Mouse (Mus musculus): Measurements from ENCODE around the gene Bnip1. TPM values are rescaled to one million over a fixed set of nuclear protein-coding genes. Genes with fewer than 3 reads are reported as not detected.

Bnip1 gene
- 62.3 and 64.2 TPM in 2 replicates for polyA plus RNA-seq (2015; fragmentation: Nextera tagmentation; extraction: Ambion mirVana)

- peaks cover 10% of the 10 kb centered on the region for H3K4me1 ChIP-seq (ENCODE audit: control insufficient read depth, insufficient read depth, low read length)
- peak within 1 kb of the TSS; percentile 92 for H3K4me2 ChIP-seq (ENCODE audit: low read length)
- H3K9ac ChIP-seq (ENCODE audit: low read depth, low read length), result peak within 1 kb of the TSS; percentile 80
- H3K27ac ChIP-seq (ENCODE audit: low read length), result peak within 1 kb of the TSS; percentile 80
- peaks cover 14% of the 10 kb centered on the region; the same call in 1 of the 2 replicates for H3K36me3 ChIP-seq (ENCODE audit: control insufficient read depth, insufficient read depth, low read length)
- ATAC-seq, result peak; percentile 85
- H3K27me3 ChIP-seq (ENCODE audit: control insufficient read depth, insufficient read depth, low read depth, low read length), result no peaks in the 10 kb centered on the region
- peak within 1 kb of the TSS; percentile 81 for H3K4me3 ChIP-seq (ENCODE audit: low read depth, low read length)
- WGBS, result under 1% methylated on average over 42 of the region's 42 CpGs
- no peaks in the 10 kb centered on the region for H3K9me3 ChIP-seq (replicated peaks; ENCODE audit: control insufficient read depth, low read length, poor library complexity, severe bottlenecking)
Measured at GRCm38 (mm10) chr17:26780750-26781571, at the start of gene Bnip1. Gene Bnip1 (plus strand): TSS chr17:26781066.

GRCm38 (mm10) chr17:26742581-26742980 lies 38.3 kb upstream of the Bnip1 start:
- Histone ChIP-seq H3K36me3 (ENCODE audit: control insufficient read depth, insufficient read depth, low read length) (0 out of 2 replicates have a peak, but pooled peaks cover 3% of the 10 kb centered on the region), H3K4me2 (ENCODE audit: low read length) (no peak overlapping the region), H3K27me3 (ENCODE audit: control insufficient read depth, insufficient read depth, low read depth, low read length) (no peaks in the 10 kb centered on the region), H3K9ac (ENCODE audit: low read depth, low read length) (no peak overlapping the region), H3K4me1 (ENCODE audit: control insufficient read depth, insufficient read depth, low read length) (no peaks in the 10 kb centered on the region), H3K4me3 (ENCODE audit: low read depth, low read length) (no peak overlapping the region), H3K9me3 (replicated peaks; ENCODE audit: control insufficient read depth, low read length, poor library complexity, severe bottlenecking) (no peaks in the 10 kb centered on the region), H3K27ac (ENCODE audit: low read length) (no peak overlapping the region)
- 54% methylated on average over 4 of the region's 4 CpGs for WGBS
- no peak for ATAC-seq

- Histone ChIP-seq H3K36me3 (ENCODE audit: control insufficient read depth, insufficient read depth, low read length) (0 out of 2 replicates have a peak, but pooled peaks cover 3% of the 10 kb centered on the region), H3K27ac (ENCODE audit: low read length) (no peak overlapping the region), H3K4me3 (ENCODE audit: low read depth, low read length) (no peak overlapping the region), H3K27me3 (ENCODE audit: control insufficient read depth, insufficient read depth, low read depth, low read length) (no peaks in the 10 kb centered on the region), H3K4me1 (ENCODE audit: control insufficient read depth, insufficient read depth, low read length) (no peaks in the 10 kb centered on the region), H3K9ac (ENCODE audit: low read depth, low read length) (no peak overlapping the region), H3K4me2 (ENCODE audit: low read length) (no peak overlapping the region), H3K9me3 (replicated peaks; ENCODE audit: control insufficient read depth, low read length, poor library complexity, severe bottlenecking) (no peaks in the 10 kb centered on the region)
- ATAC-seq, result no peak
- 67% methylated on average over 1 of the region's 1 CpGs for WGBS
Measured at GRCm38 (mm10) chr17:26743294-26743693, 37.6 kb upstream of the Bnip1 start.

- no peak overlapping the region for H3K4me3 ChIP-seq (ENCODE audit: low read depth, low read length)
- H3K27ac ChIP-seq (ENCODE audit: low read length), result no peak overlapping the region
- H3K9me3 ChIP-seq (replicated peaks; ENCODE audit: control insufficient read depth, low read length, poor library complexity, severe bottlenecking), result no peaks in the 10 kb centered on the region
- H3K36me3 ChIP-seq (ENCODE audit: control insufficient read depth, insufficient read depth, low read length), result no peaks in the 10 kb centered on the region
- 89% methylated on average over 3 of the region's 3 CpGs for WGBS
- ATAC-seq, result no peak
- no peak overlapping the region for H3K9ac ChIP-seq (ENCODE audit: low read depth, low read length)
- no peaks in the 10 kb centered on the region for H3K27me3 ChIP-seq (ENCODE audit: control insufficient read depth, insufficient read depth, low read depth, low read length)
- H3K4me1 ChIP-seq (ENCODE audit: control insufficient read depth, insufficient read depth, low read length), result no peaks in the 10 kb centered on the region
- no peak overlapping the region for H3K4me2 ChIP-seq (ENCODE audit: low read length)
Measured at GRCm38 (mm10) chr17:26749975-26750374, 30.9 kb upstream of the Bnip1 start.

GRCm38 (mm10) chr17:26752297-26752696 lies 28.6 kb upstream of the Bnip1 start:
- no peak overlapping the region for H3K9ac ChIP-seq (ENCODE audit: low read depth, low read length)
- no peaks in the 10 kb centered on the region for H3K4me1 ChIP-seq (ENCODE audit: control insufficient read depth, insufficient read depth, low read length)
- no peaks in the 10 kb centered on the region for H3K9me3 ChIP-seq (replicated peaks; ENCODE audit: control insufficient read depth, low read length, poor library complexity, severe bottlenecking)
- 74% methylated on average over 1 of the region's 1 CpGs for WGBS
- no peak for ATAC-seq
- H3K4me3 ChIP-seq (ENCODE audit: low read depth, low read length), result no peak overlapping the region
- H3K4me2 ChIP-seq (ENCODE audit: low read length), result no peak overlapping the region
- no peaks in the 10 kb centered on the region for H3K36me3 ChIP-seq (ENCODE audit: control insufficient read depth, insufficient read depth, low read length)
- no peaks in the 10 kb centered on the region for H3K27me3 ChIP-seq (ENCODE audit: control insufficient read depth, insufficient read depth, low read depth, low read length)
- H3K27ac ChIP-seq (ENCODE audit: low read length), result no peak overlapping the region

- 97% methylated on average over 2 of the region's 2 CpGs for WGBS
Measured at GRCm38 (mm10) chr17:26753476-26753875, 27.4 kb upstream of the Bnip1 start.

GRCm38 (mm10) chr17:26767100-26767753 lies 13.6 kb upstream of the Bnip1 start:
- Histone ChIP-seq H3K4me1 (ENCODE audit: control insufficient read depth, insufficient read depth, low read length) (no peaks in the 10 kb centered on the region), H3K4me2 (ENCODE audit: low read length) (no peak overlapping the region), H3K36me3 (ENCODE audit: control insufficient read depth, insufficient read depth, low read length) (peaks cover 6% of the 10 kb centered on the region), H3K9me3 (replicated peaks; ENCODE audit: control insufficient read depth, low read length, poor library complexity, severe bottlenecking) (no peaks in the 10 kb centered on the region), H3K9ac (ENCODE audit: low read depth, low read length) (no peak overlapping the region), H3K27me3 (ENCODE audit: control insufficient read depth, insufficient read depth, low read depth, low read length) (no peaks in the 10 kb centered on the region), H3K27ac (ENCODE audit: low read length) (no peak overlapping the region), H3K4me3 (ENCODE audit: low read depth, low read length) (no peak overlapping the region)
- ATAC-seq, result no peak
- 85% methylated on average over 5 of the region's 5 CpGs for WGBS

More at GRCm38 (mm10) chr17:26753476-26753875, 27.4 kb upstream of the Bnip1 start:
- H3K27me3 ChIP-seq (ENCODE audit: control insufficient read depth, insufficient read depth, low read depth, low read length), result no peaks in the 10 kb centered on the region
- no peak overlapping the region for H3K27ac ChIP-seq (ENCODE audit: low read length)
- H3K4me3 ChIP-seq (ENCODE audit: low read depth, low read length), result no peak overlapping the region
- H3K36me3 ChIP-seq (ENCODE audit: control insufficient read depth, insufficient read depth, low read length), result no peaks in the 10 kb centered on the region
- H3K4me1 ChIP-seq (ENCODE audit: control insufficient read depth, insufficient read depth, low read length), result no peaks in the 10 kb centered on the region
- ATAC-seq, result no peak
- no peak overlapping the region for H3K4me2 ChIP-seq (ENCODE audit: low read length)
- H3K9ac ChIP-seq (ENCODE audit: low read depth, low read length), result no peak overlapping the region
- H3K9me3 ChIP-seq (replicated peaks; ENCODE audit: control insufficient read depth, low read length, poor library complexity, severe bottlenecking), result no peaks in the 10 kb centered on the region

GRCm38 (mm10) chr17:26767754-26768124 lies 13.1 kb upstream of the Bnip1 start:
- 64% methylated on average over 2 of the region's 2 CpGs for WGBS
- ATAC-seq, result no peak
- H3K9ac ChIP-seq (ENCODE audit: low read depth, low read length), result no peak overlapping the region
- peaks cover 6% of the 10 kb centered on the region for H3K36me3 ChIP-seq (ENCODE audit: control insufficient read depth, insufficient read depth, low read length)
- H3K27ac ChIP-seq (ENCODE audit: low read length), result no peak overlapping the region
- H3K4me1 ChIP-seq (ENCODE audit: control insufficient read depth, insufficient read depth, low read length), result no peaks in the 10 kb centered on the region
- no peak overlapping the region for H3K4me2 ChIP-seq (ENCODE audit: low read length)
- H3K27me3 ChIP-seq (ENCODE audit: control insufficient read depth, insufficient read depth, low read depth, low read length), result no peaks in the 10 kb centered on the region
- no peaks in the 10 kb centered on the region for H3K9me3 ChIP-seq (replicated peaks; ENCODE audit: control insufficient read depth, low read length, poor library complexity, severe bottlenecking)
- H3K4me3 ChIP-seq (ENCODE audit: low read depth, low read length), result no peak overlapping the region

- no peaks in the 10 kb centered on the region for H3K36me3 ChIP-seq (ENCODE audit: control insufficient read depth, insufficient read depth, low read length)
- no peaks in the 10 kb centered on the region for H3K27me3 ChIP-seq (ENCODE audit: control insufficient read depth, insufficient read depth, low read depth, low read length)
- H3K9me3 ChIP-seq (replicated peaks; ENCODE audit: control insufficient read depth, low read length, poor library complexity, severe bottlenecking), result no peaks in the 10 kb centered on the region
- H3K4me2 ChIP-seq (ENCODE audit: low read length), result no peak overlapping the region
- no peak overlapping the region for H3K4me3 ChIP-seq (ENCODE audit: low read depth, low read length)
- H3K4me1 ChIP-seq (ENCODE audit: control insufficient read depth, insufficient read depth, low read length), result 0 out of 2 replicates have a peak, but pooled peaks cover 2% of the 10 kb centered on the region
- ATAC-seq, result no peak
- H3K9ac ChIP-seq (ENCODE audit: low read depth, low read length), result no peak overlapping the region
- WGBS, result 50% methylated on average over 10 of the region's 10 CpGs
- H3K27ac ChIP-seq (ENCODE audit: low read length), result no peak overlapping the region
Measured at GRCm38 (mm10) chr17:26776211-26776610, 4.7 kb upstream of the Bnip1 start.

Data from midbrain, embryonic 16.5 days (tissue).